17 mouse cellular contexts compared by ENCODE assay signal in the genomic region with DNA sequence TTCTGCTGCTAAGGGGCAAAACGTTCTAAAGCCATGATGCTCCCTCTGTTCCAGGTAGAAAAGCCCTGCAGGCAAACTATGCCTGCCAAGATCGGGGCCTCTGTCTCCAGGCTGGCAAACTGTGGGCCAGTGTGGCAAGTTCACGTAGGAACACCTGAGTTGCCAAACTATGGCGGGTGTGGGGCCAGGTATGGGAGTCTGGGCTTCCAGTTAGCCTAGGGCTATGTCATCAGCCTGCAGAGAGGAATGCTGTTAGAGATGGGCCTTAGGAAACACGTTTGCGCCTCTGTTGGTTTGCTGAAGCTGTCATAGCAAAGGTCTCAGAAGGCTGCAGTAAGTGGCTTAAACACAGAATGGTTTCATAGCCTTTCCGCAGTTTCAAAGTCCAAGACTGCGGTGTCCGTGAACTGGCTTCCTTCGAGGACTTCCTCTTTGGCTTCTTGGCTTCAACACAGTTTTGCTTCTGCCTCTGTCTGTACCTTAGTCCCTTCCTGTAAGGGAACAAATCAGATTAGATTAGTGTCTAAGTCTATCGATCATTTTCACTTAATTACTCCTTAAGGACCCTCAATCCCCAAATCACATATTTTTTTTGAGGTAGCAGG.
DNase-seq lines count a peak whose midpoint lies in the region; ATAC-seq and TF ChIP-seq lines count a peak whose summit lies in the region.
"Had no signal": no experiment of that assay in that cellular context is flagged by ENCODE, and none has a peak within 500 bp of the region (broad histone marks: within the 10 kb centered on the region; RNA-seq: fewer than 3 reads in every experiment).

No protein-coding gene starts in this region.

- no peaks in the 10 kb centered on the region for H3K79me2 ChIP-seq in liver, adult 2 months (ENCODE audit: control insufficient read depth, insufficient read depth, low read length)

- 78% methylated on average over 11 of the region's 11 CpGs for WGBS in heart, embryonic 13.5 days
- WGBS in liver, adult 2 months, result 74% methylated on average over 11 of the region's 11 CpGs
- 60% methylated on average over 11 of the region's 11 CpGs for WGBS in liver, embryonic 11.5 days

- H3K9ac ChIP-seq in heart, embryonic 13.5 days, result no peak overlapping the region
- no peak overlapping the region for H3K9ac ChIP-seq in liver, adult 2 months (ENCODE audit: low read depth, low read length)
- H3K9ac ChIP-seq in liver, embryonic 11.5 days (ENCODE audit: low read depth, low read length), result no peak overlapping the region
- H3K9ac ChIP-seq: forebrain, postnatal 0 days; liver, embryonic 14.5 days; neural tube, embryonic 12.5 days had no signal

- no peak for TF ChIP-seq CTCF in liver, adult 2 months (IDR thresholded peaks at IDR 0.05; ENCODE audit: low read depth, low read length)

- H3K9me3 ChIP-seq in heart, embryonic 13.5 days, result no peaks in the 10 kb centered on the region
- no peaks in the 10 kb centered on the region for H3K9me3 ChIP-seq in liver, embryonic 11.5 days (ENCODE audit: control insufficient read depth, low read length)
- H3K9me3 ChIP-seq: G1E; neural tube, embryonic 12.5 days had no signal

- H3K4me3 ChIP-seq in heart, embryonic 13.5 days, result no peak overlapping the region
- H3K4me3 ChIP-seq in liver, adult 2 months (ENCODE audit: insufficient read depth, low read depth, low read length), result no peak overlapping the region
- H3K4me3 ChIP-seq in liver, embryonic 11.5 days (ENCODE audit: low read depth, low read length), result no peak overlapping the region
- H3K4me3 ChIP-seq: neural tube, embryonic 12.5 days had no signal

- H3K4me1 ChIP-seq in heart, embryonic 13.5 days, result peaks cover 21% of the 10 kb centered on the region
- H3K4me1 ChIP-seq in liver, adult 2 months (ENCODE audit: control insufficient read depth, insufficient read depth, low read length), result peaks cover 6% of the 10 kb centered on the region; the same call in 1 of the 2 replicates
- no peaks in the 10 kb centered on the region for H3K4me1 ChIP-seq in liver, embryonic 11.5 days (replicated peaks; ENCODE audit: control insufficient read depth, insufficient read depth, low read length)

- H3K27ac ChIP-seq in heart, embryonic 13.5 days (replicated peaks), result 0 out of 2 replicates have a peak overlapping the region, but pooled peaks have one; percentile 88
- no peak overlapping the region for H3K27ac ChIP-seq in liver, adult 2 months (replicated peaks; ENCODE audit: insufficient read depth, low read depth, low read length)
- no peak overlapping the region for H3K27ac ChIP-seq in liver, embryonic 11.5 days (ENCODE audit: low read depth, low read length)
- H3K27ac ChIP-seq: liver, embryonic 14.5 days; neural tube, embryonic 12.5 days had no signal

- no peak for DNase-seq in heart, adult 8-10 months (ENCODE audit: low spot score)
- DNase-seq in liver, adult 2 months (ENCODE audit: extremely low read depth, low read depth, low spot score), result peak; percentile 17
- DNase-seq in liver, embryonic 11.5 days (ENCODE audit: low spot score), result no peak
- peak; percentile 28 for DNase-seq in fat pad, adult 2 months (ENCODE audit: extremely low read depth, low read depth, low spot score)
- DNase-seq in yolk sac, embryonic 10.5 days (ENCODE audit: low spot score), result no peak
- DNase-seq: adrenal gland, adult 8-10 months; cerebellum, postnatal 25 days; forebrain, postnatal 0 days; gastrocnemius, postnatal 10 days; kidney, adult 8-10 months; lung, postnatal 4 days; thymus, postnatal 4 days had no signal

- H3K36me3 ChIP-seq in heart, embryonic 13.5 days, result no peaks in the 10 kb centered on the region
- no peaks in the 10 kb centered on the region for H3K36me3 ChIP-seq in liver, adult 2 months (ENCODE audit: control insufficient read depth, insufficient read depth, low read length)
- H3K36me3 ChIP-seq in liver, embryonic 11.5 days (ENCODE audit: control insufficient read depth, insufficient read depth, low read length), result no peaks in the 10 kb centered on the region
- H3K36me3 ChIP-seq: G1E; neural tube, embryonic 12.5 days had no signal

- H3K27me3 ChIP-seq in heart, embryonic 13.5 days (replicated peaks), result no peaks in the 10 kb centered on the region
- no peaks in the 10 kb centered on the region for H3K27me3 ChIP-seq in liver, adult 2 months (ENCODE audit: control insufficient read depth, insufficient read depth, low read length)
- no peaks in the 10 kb centered on the region for H3K27me3 ChIP-seq in liver, embryonic 11.5 days (replicated peaks; ENCODE audit: control insufficient read depth, insufficient read depth, low read length)
- H3K27me3 ChIP-seq: neural tube, embryonic 12.5 days had no signal

- TF ChIP-seq POLR2A in liver, adult 2 months (IDR thresholded peaks at IDR 0.05; ENCODE audit: extremely low read depth, insufficient read depth, low read length), result no peak

- H3K4me2 ChIP-seq in heart, embryonic 13.5 days, result no peak overlapping the region
- H3K4me2 ChIP-seq in liver, embryonic 11.5 days, result no peak overlapping the region
- H3K4me2 ChIP-seq: neural tube, embryonic 12.5 days had no signal

- no peak for ATAC-seq in heart, embryonic 13.5 days (ENCODE audit: extremely low read depth, insufficient number of reproducible peaks, low FRiP score, low TSS enrichment)
- no peak for ATAC-seq in liver, embryonic 11.5 days (replicated peaks; ENCODE audit: low FRiP score)
- ATAC-seq in neutrophil, adult 5-6 weeks (ENCODE audit: extremely low read depth, insufficient number of reproducible peaks, low FRiP score, poor library complexity, severe bottlenecking), result 0 out of 2 replicates have a peak, but pooled peaks have one; percentile 23
- ATAC-seq: forebrain, postnatal 0 days had no signal

Comparison
In these comparisons a context has a peak if more than half of its experiments do, and no peak if none do; other contexts are left out.
1. DNase-seq: peak in liver, adult 2 months (single experiment) and fat pad, adult 2 months (single experiment); none in heart, adult 8-10 months (single experiment), liver, embryonic 11.5 days (single experiment) and yolk sac, embryonic 10.5 days (single experiment).